Comparison of ENCODE assay signal across 8 mouse cellular contexts in genomic region chr2:73274119-73274920, GRCm38 (mm10). TPM values are rescaled to one million over a fixed set of nuclear protein-coding genes. Genes with fewer than 3 reads are reported as not detected.
DNase-seq lines count a peak whose midpoint lies in the region; ATAC-seq lines count a peak whose summit lies in the region.

No protein-coding gene starts in this region.

- no peaks in the 10 kb centered on the region for H3K9me3 ChIP-seq in liver, embryonic 11.5 days (ENCODE audit: control insufficient read depth, low read length)

- H3K36me3 ChIP-seq in liver, embryonic 11.5 days (ENCODE audit: control insufficient read depth, insufficient read depth, low read length): no peaks in the 10 kb centered on the region

- H3K27ac ChIP-seq in liver, embryonic 11.5 days (ENCODE audit: low read depth, low read length): no peak overlapping the region

- H3K4me2 ChIP-seq in liver, embryonic 11.5 days: peak overlapping the region; percentile 77

- 1% methylated on average over 88 of the region's 88 CpGs for WGBS in liver, embryonic 11.5 days

- peak; percentile 38 to 82 for DNase-seq in adrenal gland, adult (ENCODE audit: inconsistent age in 2 of 2, low spot score in 1 of 2)
- no peak for DNase-seq in adrenal gland, postnatal 4 days (ENCODE audit: low spot score in 2 of 2)
- peak; percentile 26 to 55 for DNase-seq in spleen, adult 18-20 months
- no peak for DNase-seq in spleen, adult 12 weeks (ENCODE audit: low spot score)
- DNase-seq in heart, postnatal 4 days: peak; percentile 41
- DNase-seq in liver, embryonic 11.5 days (ENCODE audit: low spot score): peak; percentile 81
- DNase-seq in retina, postnatal 1 day: peak; percentile 67
- DNase-seq in ovary, postnatal 10 days (ENCODE audit: low spot score): no peak

- no peak overlapping the region for H3K9ac ChIP-seq in liver, embryonic 11.5 days (ENCODE audit: low read depth, low read length)

- peak overlapping the region; percentile 49 for H3K4me3 ChIP-seq in liver, embryonic 11.5 days (ENCODE audit: low read depth, low read length)

- peaks cover 26% of the 10 kb centered on the region for H3K4me1 ChIP-seq in liver, embryonic 11.5 days (replicated peaks; ENCODE audit: control insufficient read depth, insufficient read depth, low read length)

- peaks cover 92% of the 10 kb centered on the region for H3K27me3 ChIP-seq in liver, embryonic 11.5 days (replicated peaks; ENCODE audit: control insufficient read depth, insufficient read depth, low read length)

- no peak; the same call in 1 of the 2 replicates for ATAC-seq in liver, embryonic 11.5 days (replicated peaks; ENCODE audit: low FRiP score)

RNA-seq across cellular contexts. Expression of gene Sp9, which starts 2.6 kb away (rescaled TPM):
- total RNA-seq in adrenal gland, postnatal 4 days (2021): under 1 TPM in 1 of 2 experiments, not detected in 1; 0.20 TPM
- total RNA-seq in heart, postnatal 4 days (2021): not detected
- polyA plus RNA-seq in liver, embryonic 11.5 days (2014; fragmentation: Nextera tagmentation; extraction: Ambion mirVana): 0.05 TPM in 1 of 2 replicates, not detected in the other

RNA-seq across cellular contexts. Expression of gene Scrn3, which starts 38.1 kb away (rescaled TPM):
- 10 to 100 TPM; 15.1 to 22.8 TPM for total RNA-seq in adrenal gland, postnatal 4 days (2021)
- total RNA-seq in heart, postnatal 4 days (2021): 10 to 100 TPM; 11.2 to 16.6 TPM
- 27.6 and 31.6 TPM in 2 replicates for polyA plus RNA-seq in liver, embryonic 11.5 days (2014; fragmentation: Nextera tagmentation; extraction: Ambion mirVana)

RNA-seq across cellular contexts. Expression of gene Cir1, which starts 38.2 kb away (rescaled TPM):
- total RNA-seq in adrenal gland, postnatal 4 days (2021): 10 to 100 TPM; 25.3 to 28.8 TPM
- 10 to 100 TPM; 10.8 to 11.1 TPM for total RNA-seq in heart, postnatal 4 days (2021)
- polyA plus RNA-seq in liver, embryonic 11.5 days (2014; fragmentation: Nextera tagmentation; extraction: Ambion mirVana): 22.1 and 22.6 TPM in 2 replicates

RNA-seq across cellular contexts. Expression of gene Ola1, which starts 55.6 kb away (rescaled TPM):
- 10 to 100 TPM; 54.5 to 56.9 TPM for total RNA-seq in adrenal gland, postnatal 4 days (2021)
- 10 to 100 TPM; 67.3 to 68.2 TPM for total RNA-seq in heart, postnatal 4 days (2021)
- 109 and 116 TPM in 2 replicates for polyA plus RNA-seq in liver, embryonic 11.5 days (2014; fragmentation: Nextera tagmentation; extraction: Ambion mirVana)

Comparison
In these comparisons a context has a peak if more than half of its experiments do, and no peak if none do; other contexts are left out.
1. DNase-seq: peak in adrenal gland, adult (2 of 2), spleen, adult 18-20 months (2 of 2), heart, postnatal 4 days (single experiment), liver, embryonic 11.5 days (single experiment) and retina, postnatal 1 day (single experiment); none in adrenal gland, postnatal 4 days (0 of 2), spleen, adult 12 weeks (single experiment) and ovary, postnatal 10 days (single experiment).